Mouse (Mus musculus): ENCODE measurements around the gene Nenf. TPM values are rescaled to one million over a fixed set of nuclear protein-coding genes. Genes with fewer than 3 reads are reported as not detected.
A peak's percentile ranks its signal among the peaks of the same experiment; 100 is the strongest.

The Nenf gene
- under 1 TPM; 0.75 to 0.93 TPM for polyA plus RNA-seq (2017; shearing (Covaris generic))

DNA sequence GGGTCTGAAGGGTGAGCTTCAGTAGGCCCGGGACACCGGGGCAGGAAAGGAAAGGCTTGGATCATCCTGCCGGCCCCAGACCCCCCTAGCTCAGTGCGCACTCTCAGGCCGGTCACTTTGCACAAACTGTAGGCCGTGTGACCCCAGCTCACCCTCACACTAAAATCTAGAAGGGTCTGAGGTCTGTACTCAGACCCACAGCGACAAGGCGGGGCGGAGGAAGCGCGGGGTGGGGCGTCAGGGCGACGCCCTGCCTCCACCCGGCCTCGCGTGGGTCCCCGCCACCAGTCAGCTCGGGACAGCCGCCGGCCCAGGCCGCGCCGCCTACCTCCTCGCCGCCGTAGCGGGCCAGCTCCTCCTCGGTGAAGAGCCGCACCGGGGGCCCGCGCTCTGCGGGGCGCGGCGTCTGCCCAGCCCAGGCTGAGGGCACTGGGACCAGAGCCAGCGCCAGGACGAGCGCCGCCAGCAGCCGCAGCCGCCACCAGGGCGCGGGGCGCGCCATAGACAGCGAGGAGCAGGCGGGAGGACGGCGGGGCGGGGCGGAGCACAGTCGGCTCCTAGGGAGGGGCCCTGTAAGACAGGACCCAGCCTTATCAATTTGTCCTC, at the start of gene Nenf:
TSS of gene Nenf (minus strand) at position 604 of the 606 bp plus-strand sequence.
- peak; percentile 80 for ATAC-seq

DNA sequence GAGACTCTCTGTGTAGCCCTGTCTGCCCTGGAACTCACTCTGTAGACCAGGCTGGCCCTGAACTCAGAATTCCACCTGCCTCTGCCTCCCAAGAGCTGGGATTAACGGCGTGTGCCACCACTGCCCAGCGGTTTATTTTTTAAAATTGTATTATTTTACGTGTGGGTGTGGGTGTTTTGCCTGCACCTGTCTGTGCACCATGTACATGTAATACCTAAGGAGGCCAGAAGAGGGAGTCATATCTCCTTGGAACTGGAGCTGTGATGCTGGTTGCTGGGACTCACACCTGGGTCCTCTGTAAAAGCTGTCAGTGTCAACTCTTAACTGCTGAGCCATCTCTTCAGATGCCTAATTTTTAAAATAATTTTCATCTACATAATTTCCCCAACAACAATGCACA, 46.5 kb upstream of the Nenf start:
- peak; percentile 62 for ATAC-seq

DNA sequence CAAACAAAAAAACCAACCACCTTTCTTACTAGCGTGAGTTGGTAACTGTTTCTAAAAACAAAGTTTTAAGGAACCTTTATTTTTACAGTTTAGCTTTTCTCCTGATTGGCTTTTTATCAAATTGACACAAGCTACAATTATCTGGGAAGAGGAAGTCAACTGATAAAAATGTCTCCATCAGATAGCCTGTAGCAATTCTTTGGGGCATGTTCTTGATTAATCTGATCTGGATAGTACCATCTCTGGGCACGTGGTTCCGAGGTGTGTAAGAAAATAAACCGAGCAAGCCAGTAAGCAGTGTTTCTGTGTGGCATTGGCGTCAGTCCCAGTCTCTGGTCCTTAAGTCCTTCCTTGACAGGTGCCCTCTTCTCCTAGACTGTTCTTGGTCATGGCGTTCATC, 44.4 kb upstream of the Nenf start:
- no peak for ATAC-seq

DNA sequence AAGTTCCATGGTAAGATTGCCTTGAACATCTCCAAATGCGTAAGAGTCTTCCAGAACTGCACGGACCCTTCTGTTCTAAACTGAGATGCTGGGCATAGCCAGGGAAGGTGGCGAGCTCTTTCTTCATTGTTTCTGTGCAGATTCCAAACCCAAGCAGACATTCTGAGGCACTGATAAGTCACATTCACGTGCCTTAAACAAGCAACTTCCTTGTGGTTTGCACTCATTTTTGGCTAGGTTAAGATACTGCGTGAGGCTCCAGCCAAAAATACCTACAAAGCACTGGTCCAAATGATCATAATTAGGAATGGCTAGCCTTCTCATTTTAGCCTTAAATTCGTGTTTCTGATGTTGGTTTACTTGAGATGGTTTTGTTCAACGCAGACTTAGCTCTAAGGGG, 41.5 kb upstream of the Nenf start:
- no peak for ATAC-seq

DNA sequence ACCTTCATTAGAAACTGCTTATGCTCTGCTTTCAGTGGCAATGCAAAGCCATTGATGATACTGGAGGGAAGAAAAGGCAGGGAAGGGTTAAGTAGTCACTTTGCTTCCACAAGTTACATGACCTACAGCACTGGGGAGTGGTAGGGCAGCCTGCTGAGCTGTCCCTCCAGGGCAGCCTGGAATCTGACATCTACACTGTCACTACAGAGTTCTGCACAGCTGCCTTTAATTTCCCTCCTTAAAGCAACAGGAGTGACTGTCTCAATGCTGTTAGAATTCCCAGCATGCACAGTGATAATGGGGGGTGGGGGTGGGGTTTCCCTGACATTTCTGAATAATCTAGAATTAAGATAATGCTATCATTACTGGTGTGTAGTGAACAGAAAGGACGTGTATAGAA, 38.9 kb upstream of the Nenf start:
- no peak for ATAC-seq

DNA sequence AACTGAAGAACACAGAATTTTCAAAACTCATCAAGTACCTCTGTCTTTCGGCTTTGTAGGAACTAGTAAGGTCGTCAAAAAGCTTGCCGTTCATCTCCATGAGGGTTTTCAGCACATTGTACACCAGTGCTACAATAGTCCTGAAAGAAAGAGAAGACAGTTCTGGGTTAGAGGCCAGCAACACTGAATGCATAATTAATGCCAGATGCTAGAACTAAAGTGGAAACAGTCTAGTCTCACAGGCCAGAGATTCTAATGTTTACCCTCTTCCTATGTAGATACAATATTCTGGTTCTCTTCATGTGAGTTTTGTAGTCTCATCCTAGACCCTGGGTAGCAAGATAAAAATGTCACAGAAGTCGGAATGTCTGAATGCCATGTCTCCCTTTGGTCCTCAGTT, 35.8 kb upstream of the Nenf start:
- ATAC-seq = no peak

DNA sequence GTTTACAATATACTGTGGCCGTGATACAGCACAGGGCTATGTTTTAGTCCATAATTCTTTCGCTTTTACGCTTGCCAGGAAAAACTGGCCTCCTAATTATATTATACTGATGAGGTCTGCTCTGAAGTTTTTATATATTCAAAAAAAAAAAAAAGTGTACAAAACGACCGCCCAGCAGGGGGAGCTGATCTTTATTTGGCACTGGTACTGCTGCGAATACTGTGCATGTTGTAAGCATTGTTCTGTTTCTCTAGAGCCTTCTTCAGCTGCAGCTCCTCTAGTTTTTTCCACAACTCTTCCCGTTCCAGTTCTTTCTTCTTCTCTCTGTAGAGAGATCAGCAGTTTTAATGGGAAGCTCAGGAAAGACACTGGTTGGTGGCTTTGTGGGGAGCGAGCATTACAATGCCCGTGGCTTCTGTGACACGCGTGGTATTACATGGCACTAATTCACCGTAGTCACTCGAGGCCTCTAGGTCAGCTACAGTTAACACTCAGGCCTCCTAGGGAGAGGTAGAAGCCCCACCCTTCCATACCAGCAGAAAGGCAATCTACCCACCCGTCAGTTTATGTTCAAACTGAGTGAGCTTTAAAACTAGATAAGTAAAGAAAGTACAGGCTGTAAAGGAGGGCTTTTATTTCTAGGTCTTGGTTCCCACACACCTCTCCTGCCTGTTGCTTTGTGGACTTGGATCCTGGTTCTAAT, 34.9 kb upstream of the Nenf start:
- peak; percentile 57 for ATAC-seq

DNA sequence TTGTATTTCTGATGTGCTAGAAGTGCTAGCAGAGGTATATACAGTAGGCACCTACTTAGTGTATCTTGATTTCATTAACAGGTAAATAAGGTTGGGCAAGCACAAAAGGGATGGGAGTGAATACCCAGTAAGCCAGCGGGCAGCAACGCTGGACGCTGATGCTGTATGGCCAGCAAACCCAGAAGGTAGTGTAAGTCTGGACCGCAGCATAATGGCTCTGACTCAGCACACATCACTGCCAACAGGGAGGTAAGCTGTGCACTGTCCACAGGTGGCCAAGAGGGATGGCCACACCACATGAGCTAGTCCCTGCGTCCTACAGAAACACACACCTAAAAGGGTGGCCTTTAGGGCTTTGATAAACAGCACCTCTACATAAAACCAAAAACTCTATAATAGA, 32.4 kb upstream of the Nenf start:
- no peak for ATAC-seq

DNA sequence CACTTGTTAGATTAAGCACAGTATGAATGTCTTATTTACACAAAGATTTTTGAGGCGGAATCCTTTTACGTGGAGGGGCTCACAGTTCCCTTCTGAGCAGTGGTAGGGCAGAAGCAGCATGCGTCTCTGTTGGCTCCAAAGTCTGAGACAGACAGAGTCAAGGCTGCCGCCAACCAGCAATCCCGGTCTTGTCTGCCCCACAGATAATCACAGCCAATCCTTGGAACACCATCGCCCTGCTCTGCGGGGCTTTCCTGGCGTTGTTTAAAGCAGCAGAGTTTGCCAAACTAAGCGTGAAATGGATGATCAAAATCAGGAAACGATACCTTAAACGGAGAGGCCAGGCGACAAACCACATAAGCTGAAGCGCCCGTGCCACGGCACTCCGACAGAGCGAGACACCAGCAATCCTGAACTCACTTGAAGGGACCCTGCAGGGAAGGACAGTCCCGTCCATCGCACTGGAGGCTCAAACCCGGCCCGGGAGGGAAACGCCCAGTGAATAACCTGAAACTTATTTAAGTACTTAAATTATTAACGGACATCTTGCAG, 31.6 kb upstream of the Nenf start:
- no peak for ATAC-seq

DNA sequence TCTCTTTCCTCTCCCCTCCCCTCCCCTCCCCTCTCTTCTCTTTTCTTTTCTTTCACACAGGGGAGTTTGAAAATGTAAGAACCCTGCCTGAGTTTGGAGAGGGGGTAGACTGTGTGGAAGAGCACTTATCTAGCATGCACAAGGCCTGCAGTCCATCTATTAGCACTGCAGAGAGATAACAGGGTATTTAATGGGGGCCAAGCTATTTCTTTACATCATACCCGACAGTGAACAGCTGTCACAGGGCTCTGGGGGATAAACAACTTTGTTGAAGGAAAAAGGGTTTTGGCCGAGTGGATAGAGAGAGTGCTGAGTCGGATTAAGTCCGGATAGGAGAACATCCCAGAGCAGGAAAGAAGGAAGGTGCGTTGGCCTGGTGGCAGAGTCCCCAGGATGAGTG, 31.0 kb upstream of the Nenf start:
- ATAC-seq = no peak

DNA sequence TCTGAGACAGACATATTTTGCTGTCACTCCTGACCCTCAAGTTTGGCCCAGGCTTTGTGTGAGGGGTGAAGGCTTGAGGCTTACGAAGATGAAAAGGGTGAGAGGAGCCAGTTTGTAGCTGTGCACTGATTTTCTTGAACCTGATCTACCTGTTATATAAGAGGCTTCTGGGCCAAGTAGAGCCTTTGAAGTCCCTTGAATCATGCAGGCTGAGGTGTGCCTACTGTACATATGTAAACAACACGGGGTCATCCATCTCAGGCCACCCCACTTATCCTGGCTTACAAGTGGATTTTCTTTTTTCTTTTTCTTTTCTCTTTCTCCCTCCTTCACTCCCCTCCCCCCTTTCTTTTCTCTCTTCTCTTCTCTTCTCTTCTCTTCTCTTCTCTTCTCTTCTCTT, 30.6 kb upstream of the Nenf start:
- ATAC-seq = no peak

DNA sequence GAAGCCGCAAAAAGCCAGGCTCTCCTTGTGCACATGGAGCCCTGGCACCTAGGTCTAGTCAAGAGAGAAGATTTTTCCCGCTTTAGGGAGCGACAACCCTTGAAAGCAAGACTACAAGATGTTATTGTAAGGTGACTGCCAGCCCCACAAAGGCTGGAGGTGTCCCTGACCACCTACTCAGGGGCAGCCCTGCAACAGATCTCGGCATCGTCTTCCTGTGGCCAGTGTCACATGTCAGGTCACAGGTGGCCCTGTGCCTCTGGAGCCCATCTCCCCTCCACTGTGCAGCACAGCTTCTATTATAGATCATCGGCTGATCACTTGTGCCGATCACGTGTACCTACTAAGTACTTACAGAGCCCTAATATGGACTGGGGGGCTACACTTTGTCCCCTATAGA, 29.6 kb upstream of the Nenf start:
- ATAC-seq = no peak

DNA sequence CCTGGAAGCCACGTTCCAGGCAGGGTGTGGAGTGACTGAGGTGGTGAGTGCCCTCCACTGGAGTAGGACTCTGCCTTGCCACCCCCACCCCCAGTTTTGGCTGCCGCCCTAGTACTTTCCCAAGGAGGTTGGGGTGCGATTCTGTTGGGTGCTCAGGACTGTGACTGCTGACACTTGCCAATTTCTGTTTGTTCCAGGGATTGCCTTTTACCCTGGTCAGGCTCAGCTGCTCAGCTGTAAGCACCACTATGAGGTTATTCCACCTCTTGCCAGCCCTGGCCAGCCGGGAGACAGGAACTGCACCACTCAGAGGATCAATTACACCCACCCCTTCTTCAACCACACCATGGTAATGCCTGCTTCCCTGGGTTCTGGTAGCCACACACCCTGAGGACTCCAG, 22.5 kb upstream of the Nenf start:
- ATAC-seq = no peak

DNA sequence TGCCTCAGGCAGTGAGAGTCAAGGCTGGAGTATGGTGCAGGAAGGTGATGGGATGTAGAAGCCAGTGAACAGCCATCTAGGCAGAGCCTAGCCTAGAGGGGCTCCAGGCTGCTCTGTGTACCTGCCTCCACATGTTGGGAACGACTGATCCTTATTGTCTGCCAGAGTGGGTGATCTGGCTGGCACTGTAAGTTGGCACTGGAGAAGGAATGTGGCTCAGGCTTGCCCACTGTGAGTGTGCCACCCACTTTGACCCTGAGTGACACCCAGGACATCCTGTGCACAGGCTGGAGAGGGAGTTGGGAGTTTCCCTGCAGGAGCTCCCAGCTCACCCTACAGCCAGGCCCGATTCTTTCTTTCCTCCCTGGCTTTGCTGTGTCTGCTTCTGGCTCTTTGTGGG, 21.9 kb upstream of the Nenf start:
- ATAC-seq = no peak

DNA sequence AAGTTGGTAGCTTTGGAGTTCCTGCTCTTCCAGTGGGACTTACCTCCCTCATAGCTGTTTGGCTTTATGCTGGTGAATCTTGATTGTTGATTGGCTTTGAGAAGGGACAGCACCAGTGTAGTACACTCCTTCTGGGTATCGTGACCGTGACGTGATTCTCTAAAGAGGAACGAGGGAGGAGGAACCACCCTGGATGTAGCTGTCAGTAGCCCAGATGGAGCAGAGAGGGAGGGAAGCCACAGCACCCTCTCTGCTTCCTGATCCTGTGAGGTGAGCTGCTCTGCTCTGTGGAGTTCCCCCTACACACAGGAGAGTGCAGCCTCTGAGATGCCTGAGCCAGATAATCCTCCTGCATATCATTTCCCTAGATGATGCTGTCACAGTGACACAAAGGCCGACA, 16.5 kb upstream of the Nenf start:
- no peak for ATAC-seq

DNA sequence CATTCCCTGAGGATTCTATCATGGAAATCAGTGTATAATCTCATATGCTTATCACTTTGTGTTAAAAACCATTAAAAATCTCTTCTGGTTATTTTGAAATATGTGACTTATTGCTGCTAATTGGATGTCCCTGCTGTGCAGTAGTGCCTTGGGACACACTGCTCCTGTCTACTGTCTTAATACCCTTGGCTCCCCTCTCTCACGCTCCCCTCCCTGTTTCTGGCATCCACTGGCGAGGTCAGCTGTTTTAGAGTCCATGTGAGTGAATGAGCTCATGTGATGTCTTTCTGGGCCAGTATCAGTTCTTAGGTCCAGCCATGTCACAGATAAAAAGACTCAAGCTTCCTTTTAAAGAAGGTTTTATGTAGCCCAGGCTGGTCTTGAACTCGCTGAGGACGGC, 12.4 kb upstream of the Nenf start:
- ATAC-seq = no peak

DNA sequence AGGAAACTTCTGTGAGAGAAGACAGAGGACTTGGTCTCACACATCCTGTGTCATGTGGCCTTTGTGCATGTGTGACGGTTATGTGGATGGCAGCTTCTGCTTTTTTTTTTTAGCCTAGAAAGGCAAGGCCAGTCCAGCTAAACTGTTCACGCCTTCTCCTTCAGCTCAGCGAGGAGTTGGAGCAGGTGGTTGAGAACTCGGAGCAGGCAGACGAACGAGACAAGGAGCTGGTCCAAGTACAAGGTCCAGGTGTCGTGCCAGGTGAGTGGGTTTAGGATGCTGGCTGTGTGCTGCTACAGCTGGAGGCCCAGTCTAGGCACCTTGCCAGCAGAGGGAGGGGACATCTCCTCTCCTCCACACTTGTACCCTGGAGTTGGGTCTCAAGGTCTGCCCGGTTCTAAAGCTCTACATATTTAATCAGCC, 10.0 kb upstream of the Nenf start:
- ATAC-seq = no peak

DNA sequence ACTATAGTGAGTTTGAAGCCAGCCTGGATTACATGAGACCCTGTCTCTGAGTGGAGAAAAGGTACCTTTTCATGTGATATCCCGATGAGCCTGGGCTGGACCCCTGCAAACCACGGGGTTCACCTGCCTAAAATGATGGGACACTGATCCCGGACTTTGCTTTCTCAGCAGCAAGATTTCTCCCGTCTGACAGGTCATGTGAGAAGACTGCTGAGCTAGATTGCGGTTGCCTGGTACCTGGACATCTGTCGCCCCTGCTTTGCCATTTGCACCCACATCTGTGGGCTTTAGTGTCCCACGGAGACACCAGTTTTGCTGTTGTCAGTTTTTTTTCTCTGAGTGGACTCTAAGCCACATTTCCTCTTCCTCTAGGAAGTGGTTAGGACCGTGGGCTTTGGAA, 9.3 kb upstream of the Nenf start:
- no peak for ATAC-seq

DNA sequence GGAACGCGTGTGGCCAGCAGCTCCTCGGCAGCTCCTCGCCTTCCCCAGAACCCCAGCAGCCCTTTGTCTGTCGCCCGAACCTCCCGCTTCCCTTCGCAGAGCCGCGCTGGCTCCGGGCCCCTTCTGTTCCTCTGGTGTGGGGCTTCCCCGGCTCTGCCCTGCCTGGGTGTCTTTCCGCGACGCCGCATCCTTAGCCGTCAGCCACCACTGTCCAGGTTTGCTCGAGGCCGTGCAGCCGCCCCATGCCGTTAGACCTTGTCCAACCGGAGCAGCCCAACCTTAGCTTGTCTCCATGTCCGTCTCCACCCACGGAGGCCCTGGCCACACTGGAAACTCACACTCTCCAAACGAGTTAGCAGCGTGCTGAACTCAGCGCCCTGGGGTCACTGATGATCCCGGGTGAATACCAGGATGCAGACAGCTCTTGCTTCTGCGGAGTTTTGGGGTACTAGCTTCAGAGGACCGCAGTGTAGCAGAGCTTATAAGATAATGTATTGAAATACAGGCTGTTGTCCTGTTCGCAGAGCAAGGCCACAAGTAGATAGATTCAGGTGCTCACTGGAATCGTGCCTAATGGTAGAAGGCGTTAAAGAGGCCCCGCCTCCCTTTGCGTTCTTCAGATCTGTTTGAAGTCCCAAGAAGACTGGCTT, 8.4 kb upstream of the Nenf start:
- ATAC-seq = peak; percentile 82

DNA sequence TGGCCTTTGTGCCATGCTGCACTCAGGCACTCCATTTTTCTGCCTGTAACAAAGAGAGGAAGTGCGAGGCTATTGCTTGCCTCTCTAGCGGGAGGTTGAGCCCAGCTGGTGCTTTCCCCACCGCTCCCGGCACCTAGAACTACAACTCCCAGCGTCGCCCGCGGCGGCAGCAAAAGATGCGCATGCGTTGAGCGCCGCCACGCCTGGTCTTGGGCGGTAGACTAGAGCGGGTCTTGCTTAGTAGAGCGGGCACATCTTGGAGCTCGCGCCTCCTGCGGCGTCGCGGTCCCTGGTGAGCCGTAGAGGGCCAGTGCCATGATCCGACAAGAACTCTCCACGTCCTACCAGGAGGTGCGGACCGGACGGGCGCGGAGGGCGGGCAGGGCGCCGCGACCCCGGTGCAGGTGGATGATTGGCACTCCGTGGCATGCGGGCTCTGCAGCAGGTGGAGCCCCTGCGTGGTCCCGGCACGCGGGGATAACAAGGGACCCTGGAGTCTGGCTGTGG, 7.8 kb upstream of the Nenf start, which contains the start of gene Tmem206:
TSS of gene Tmem206 (plus strand) at position 187 of the 507 bp plus-strand sequence.
- peak; percentile 87 for ATAC-seq

DNA sequence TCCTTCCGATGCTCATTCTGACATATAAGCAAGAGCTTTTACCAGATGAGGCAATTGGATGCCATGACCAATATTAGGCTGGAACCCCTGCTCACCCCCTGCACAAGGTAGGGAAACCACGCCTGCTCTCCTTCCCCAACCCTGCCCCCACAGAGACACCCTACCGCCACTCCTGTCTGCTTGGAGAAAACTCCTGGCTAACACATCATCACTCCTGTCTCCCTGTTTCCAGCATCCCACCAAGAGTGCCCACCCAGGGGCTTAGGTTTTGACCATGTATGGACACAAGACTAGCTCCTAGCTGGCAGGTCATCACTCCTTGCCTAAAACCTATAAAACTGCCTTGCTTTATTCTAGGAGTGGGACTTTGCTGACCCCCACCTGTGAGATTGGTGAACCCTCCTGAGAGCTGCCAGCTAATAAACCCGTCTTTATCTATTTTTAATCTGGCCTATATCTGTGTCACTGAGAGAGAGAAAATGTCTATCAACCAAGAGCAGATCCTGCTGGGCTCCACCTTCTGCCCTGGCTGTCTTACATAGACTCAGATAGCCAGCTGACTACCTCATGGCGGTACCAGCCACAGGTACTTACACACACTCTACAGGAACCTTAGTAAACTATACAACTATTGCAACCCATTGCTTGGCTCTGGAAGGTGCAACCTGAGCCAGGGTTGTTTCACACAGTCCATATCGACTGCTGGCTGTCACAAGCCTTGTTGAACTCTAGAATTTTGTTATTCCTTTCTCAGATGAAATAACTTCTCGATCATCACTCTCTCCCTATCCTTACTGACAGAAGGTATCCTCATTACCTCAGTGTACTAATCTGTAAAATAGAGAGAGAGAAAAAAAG, 7.0 kb upstream of the Nenf start:
- no peak for ATAC-seq

DNA sequence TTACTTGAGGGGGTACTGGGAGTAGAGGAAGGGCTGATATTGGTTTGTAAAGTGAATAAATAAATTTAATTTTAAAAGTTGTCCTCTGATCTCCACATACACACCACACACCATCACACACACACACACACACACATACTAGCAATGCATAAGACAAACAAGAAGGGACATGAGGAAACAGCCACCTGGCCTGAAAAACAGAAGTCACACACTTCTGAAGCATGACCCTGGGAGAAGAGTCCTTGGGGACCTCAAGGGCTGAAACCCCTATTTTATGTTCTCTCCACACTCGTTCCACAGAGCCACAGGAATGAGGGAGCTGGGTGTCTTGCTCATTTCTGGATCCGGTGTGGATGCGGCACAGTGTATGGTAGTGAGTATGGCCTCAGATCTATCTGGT, 5.4 kb upstream of the Nenf start:
- ATAC-seq = no peak

DNA sequence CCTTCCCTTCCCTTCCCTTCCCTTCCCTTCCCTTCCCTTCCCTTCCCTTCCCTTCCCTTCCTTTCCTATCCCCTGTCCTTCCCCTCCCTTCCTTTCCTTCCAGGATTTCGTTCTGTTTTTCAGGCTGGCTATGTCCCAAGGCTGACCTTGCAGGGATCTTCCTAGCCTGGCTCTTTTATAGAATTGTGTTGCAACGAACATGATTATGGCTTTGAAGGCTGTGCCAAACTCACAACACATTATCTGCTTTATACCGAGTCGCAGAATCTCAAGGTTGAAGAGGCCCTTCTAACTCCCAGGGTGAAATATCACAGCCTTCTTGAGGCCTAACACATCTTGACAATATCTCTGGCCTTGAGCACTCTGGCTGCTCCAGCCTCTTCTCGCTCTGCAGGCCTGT, 692 bp upstream of the Nenf start:
- ATAC-seq = no peak
